Mouse (Mus musculus) MEL (cell line): ENCODE measurements at regions not wholly inside any gene's neighbourhood (a gene's known extent, or its start where the extent isn't known, plus 50 kb on each side); places are given as distances from the start of the nearest gene placed in this dataset.

Source experiments
- DNase-seq: peaks from one replicate; pipeline ENCODE4 v3.0.0; 2011; ENCODE audit warnings: low read depth, low spot score
- H3K27ac ChIP-seq: 2 replicates; pipeline ENCODE4 v1.5.1; 2012; ENCODE audit warnings: low read depth, mild to moderate bottlenecking, control low read depth, low read length, moderate library complexity; ENCODE audit not compliant: control insufficient read depth
- H3K27me3 ChIP-seq, 2 experiments: fragments of 150-350 bp in 1 of 2; sonication (generic) in 1 of 2; 2 replicates each; pipeline ENCODE4 v1.6.1; 2012; ENCODE audit warnings: low read length in 2 of 2, mild to moderate bottlenecking in 2 of 2, improper control_type of control experiment in 1 of 2, moderate library complexity in 1 of 2; ENCODE audit not compliant: insufficient read depth in 2 of 2, control insufficient read depth in 1 of 2
- H3K36me3 ChIP-seq, 2 experiments: 2 replicates each; pipeline ENCODE4 v1.6.1; 2012 to 2014; ENCODE audit warnings: low read length in 2 of 2, improper control_type of control experiment in 1 of 2, inconsistent platforms in 1 of 2, mild to moderate bottlenecking in 1 of 2; ENCODE audit not compliant: insufficient read depth in 2 of 2, control insufficient read depth in 1 of 2
- H3K4me1 ChIP-seq, 2 experiments: fragments of 150-350 bp in 1 of 2; sonication (generic) in 1 of 2; 2 replicates each; pipeline ENCODE4 v1.6.1; 2012; ENCODE audit warnings: low read length in 2 of 2, improper control_type of control experiment in 1 of 2, mild to moderate bottlenecking in 1 of 2; ENCODE audit not compliant: insufficient read depth in 2 of 2, control insufficient read depth in 1 of 2
- H3K4me3 ChIP-seq, 2 experiments: fragments of 150-350 bp in 1 of 2; sonication (generic) in 1 of 2; 2 replicates each; pipeline ENCODE4 v1.5.1; 2012; ENCODE audit warnings: low read depth in 2 of 2, low read length in 2 of 2, mild to moderate bottlenecking in 2 of 2, moderate library complexity in 2 of 2, control low read depth in 1 of 2, improper control_type of control experiment in 1 of 2; ENCODE audit not compliant: control insufficient read depth in 1 of 2, insufficient read depth in 1 of 2
- H3K79me2 ChIP-seq: 2 replicates; pipeline ENCODE4 v1.6.1; 2012; ENCODE audit warnings: mild to moderate bottlenecking, low read length, moderate library complexity; ENCODE audit not compliant: control insufficient read depth, poor library complexity, insufficient read depth
- H3K9ac ChIP-seq: 2 replicates; pipeline ENCODE4 v1.6.1; 2012; ENCODE audit warnings: low read depth, mild to moderate bottlenecking, control low read depth, low read length, moderate library complexity; ENCODE audit not compliant: control insufficient read depth, poor library complexity, severe bottlenecking
- H3K9me3 ChIP-seq: fragments of 150-350 bp; sonication (generic); replicated peaks from 2 replicates; pipeline ENCODE4 v1.6.1; 2012; ENCODE audit warnings: mild to moderate bottlenecking, low read length, improper control_type of control experiment, moderate library complexity; ENCODE audit not compliant: insufficient read depth
- BHLHE40 ChIP-seq: IDR thresholded peaks from 2 replicates; pipeline ENCODE4 v1.6.1; 2012; ENCODE audit warnings: low read depth, mild to moderate bottlenecking, inconsistent platforms, low read length, improper control_type of control experiment, borderline replicate concordance
- CHD1 ChIP-seq: IDR thresholded peaks from 2 replicates; pipeline ENCODE4 v1.6.1; 2012; ENCODE audit warnings: low read depth, mild to moderate bottlenecking, inconsistent platforms, low read length, improper control_type of control experiment
- CHD2 ChIP-seq: IDR thresholded peaks from 2 replicates; pipeline ENCODE4 v1.6.1; 2011; ENCODE audit warnings: low read length, improper control_type of control experiment
- E2F4 ChIP-seq: IDR thresholded peaks from 2 replicates; pipeline ENCODE4 v1.6.1; 2011; ENCODE audit warnings: low read depth, low read length, improper control_type of control experiment, borderline replicate concordance
- ELF1 ChIP-seq: IDR thresholded peaks from 2 replicates; pipeline ENCODE4 v1.6.1; 2014; ENCODE audit warnings: low read depth, mild to moderate bottlenecking, inconsistent platforms, low read length, improper control_type of control experiment, moderate library complexity
- ETS1 ChIP-seq: IDR thresholded peaks from 2 replicates; pipeline ENCODE4 v1.6.1; 2012; ENCODE audit warnings: low read depth, mild to moderate bottlenecking, inconsistent platforms, low read length, improper control_type of control experiment, moderate library complexity
- GABPA ChIP-seq: IDR thresholded peaks from 2 replicates; pipeline ENCODE4 v1.6.1; 2012; ENCODE audit warnings: low read depth, mild to moderate bottlenecking, inconsistent platforms, low read length, improper control_type of control experiment, moderate library complexity
- GATA1 ChIP-seq: IDR thresholded peaks from 2 replicates; pipeline ENCODE4 v1.6.1; 2011; ENCODE audit warnings: low read depth, low read length, improper control_type of control experiment
- HCFC1 ChIP-seq: IDR thresholded peaks from 2 replicates; pipeline ENCODE4 v1.6.1; 2012; ENCODE audit warnings: low read depth, mild to moderate bottlenecking, inconsistent platforms, low read length, improper control_type of control experiment, moderate library complexity
- JUND ChIP-seq: IDR thresholded peaks from 2 replicates; pipeline ENCODE4 v1.6.1; 2011; ENCODE audit warnings: low read depth, mild to moderate bottlenecking, improper control_type of control experiment, low read length
- KAT2A ChIP-seq: conservative IDR thresholded peaks from 2 replicates; pipeline ENCODE4 v1.6.1; 2012; ENCODE audit warnings: low read depth, low read length, improper control_type of control experiment, inconsistent platforms
- MAFK ChIP-seq: IDR thresholded peaks from 2 replicates; pipeline ENCODE4 v1.6.1; 2011; ENCODE audit warnings: low read depth, mild to moderate bottlenecking, low read length, improper control_type of control experiment, borderline replicate concordance
- MAZ ChIP-seq: IDR thresholded peaks from 2 replicates; pipeline ENCODE4 v1.6.1; 2012; ENCODE audit warnings: low read depth, mild to moderate bottlenecking, inconsistent platforms, low read length, improper control_type of control experiment
- MEF2A ChIP-seq: IDR thresholded peaks from 2 replicates; pipeline ENCODE4 v1.6.1; 2014; ENCODE audit warnings: low read depth, mild to moderate bottlenecking, inconsistent platforms, low read length, improper control_type of control experiment; ENCODE audit not compliant: poor library complexity, insufficient replicate concordance, severe bottlenecking; ENCODE audit errors: extremely low read depth
- MXI1 ChIP-seq: IDR thresholded peaks from 2 replicates; pipeline ENCODE4 v1.6.1; 2011; ENCODE audit warnings: mild to moderate bottlenecking, low read depth, low read length, improper control_type of control experiment
- MYB ChIP-seq: IDR thresholded peaks from 2 replicates; pipeline ENCODE4 v1.6.1; 2011; ENCODE audit warnings: mild to moderate bottlenecking, low read depth, low read length, improper control_type of control experiment
- MYC ChIP-seq: IDR thresholded peaks from 2 replicates; pipeline ENCODE4 v1.6.1; 2011; ENCODE audit warnings: low read depth, mild to moderate bottlenecking, low read length, improper control_type of control experiment, moderate library complexity
- NELFE ChIP-seq: IDR thresholded peaks from 2 replicates; pipeline ENCODE4 v1.6.1; 2011; ENCODE audit warnings: low read depth, low read length, improper control_type of control experiment
- POLR2A ChIP-seq, 2 experiments: IDR thresholded peaks; 2 replicates each; pipeline ENCODE4 v1.6.1; 2011 to 2012; ENCODE audit warnings: low read length in 2 of 2, mild to moderate bottlenecking in 2 of 2, control low read depth in 1 of 2, improper control_type of control experiment in 1 of 2, low read depth in 1 of 2, moderate library complexity in 1 of 2; ENCODE audit not compliant: control insufficient read depth in 1 of 2, insufficient read depth in 1 of 2, poor library complexity in 1 of 2
- POLR2AphosphoS2 ChIP-seq: IDR thresholded peaks from 2 replicates; pipeline ENCODE4 v1.6.1; 2011; ENCODE audit warnings: low read length, improper control_type of control experiment
- POLR2AphosphoS5 ChIP-seq: IDR thresholded peaks from 2 replicates; pipeline ENCODE4 v1.6.1; 2012; ENCODE audit warnings: low read depth, borderline replicate concordance, mild to moderate bottlenecking, inconsistent platforms, low read length, moderate library complexity, mixed read lengths
- RAD21 ChIP-seq: IDR thresholded peaks from 2 replicates; pipeline ENCODE4 v1.6.1; 2011; ENCODE audit warnings: mild to moderate bottlenecking, low read depth, low read length, improper control_type of control experiment
- RCOR1 ChIP-seq: IDR thresholded peaks from 2 replicates; pipeline ENCODE4 v1.6.1; 2012; ENCODE audit warnings: low read depth, mild to moderate bottlenecking, inconsistent platforms, low read length, improper control_type of control experiment
- SIN3A ChIP-seq: IDR thresholded peaks from 2 replicates; pipeline ENCODE4 v1.6.1; 2012; ENCODE audit warnings: low read length, improper control_type of control experiment, inconsistent platforms
- SMC3 ChIP-seq: IDR thresholded peaks from 2 replicates; pipeline ENCODE4 v1.6.1; 2011; ENCODE audit warnings: low read depth, low read length, improper control_type of control experiment
- TAL1 ChIP-seq: IDR thresholded peaks from 2 replicates; pipeline ENCODE4 v1.6.1; 2012; ENCODE audit warnings: mild to moderate bottlenecking, inconsistent platforms, low read length, moderate library complexity, mixed read lengths
- TBP ChIP-seq: IDR thresholded peaks from 2 replicates; pipeline ENCODE4 v1.8.0; 2011; ENCODE audit warnings: low read depth, low read length, improper control_type of control experiment
- TCF12 ChIP-seq: IDR thresholded peaks from 2 replicates; pipeline ENCODE4 v1.6.1; 2014; ENCODE audit warnings: low read depth, mild to moderate bottlenecking, inconsistent platforms, low read length, improper control_type of control experiment, moderate library complexity
- UBTF ChIP-seq: IDR thresholded peaks from 2 replicates; pipeline ENCODE4 v1.6.1; 2012; ENCODE audit warnings: low read depth, mild to moderate bottlenecking, inconsistent platforms, low read length, improper control_type of control experiment, moderate library complexity, borderline replicate concordance; ENCODE audit not compliant: insufficient read depth
- USF1 ChIP-seq: IDR thresholded peaks from 2 replicates; pipeline ENCODE4 v1.6.1; 2014; ENCODE audit warnings: low read depth, mild to moderate bottlenecking, inconsistent platforms, low read length, improper control_type of control experiment, moderate library complexity
- USF2 ChIP-seq, 2 experiments: IDR thresholded peaks; 2 replicates each; pipeline ENCODE4 v1.6.1; 2011 to 2012; ENCODE audit warnings: improper control_type of control experiment in 2 of 2, low read length in 2 of 2, borderline replicate concordance in 1 of 2, inconsistent platforms in 1 of 2, low read depth in 1 of 2, mild to moderate bottlenecking in 1 of 2; ENCODE audit not compliant: insufficient read depth in 1 of 2
- ZC3H11A ChIP-seq: IDR thresholded peaks from 2 replicates; pipeline ENCODE4 v1.6.1; 2012; ENCODE audit warnings: low read depth, mild to moderate bottlenecking, inconsistent platforms, low read length, improper control_type of control experiment
- ZKSCAN1 ChIP-seq: IDR thresholded peaks from 2 replicates; pipeline ENCODE4 v1.6.1; 2012; ENCODE audit warnings: low read depth, mild to moderate bottlenecking, inconsistent platforms, low read length, improper control_type of control experiment, moderate library complexity
- ZMIZ1 ChIP-seq: IDR thresholded peaks from 2 replicates; pipeline ENCODE4 v1.6.1; 2012; ENCODE audit warnings: low read depth, mild to moderate bottlenecking, inconsistent platforms, low read length, improper control_type of control experiment, moderate library complexity
- ZNF384 ChIP-seq: IDR thresholded peaks from 2 replicates; pipeline ENCODE4 v1.6.1; 2012; ENCODE audit warnings: low read depth, mild to moderate bottlenecking, inconsistent platforms, low read length, improper control_type of control experiment

GRCm38 (mm10) chr11:84701319-84702175, 117.8 kb downstream of the Mrm1 start:
- peak overlapping the region; percentile 20 to 28 for H3K4me3 ChIP-seq
- H3K9ac ChIP-seq = peak overlapping the region; percentile 51
- H3K4me1 ChIP-seq = peaks cover 40 to 64% of the 10 kb centered on the region in 2 experiments
- no peaks in the 10 kb centered on the region for H3K9me3 ChIP-seq
- H3K27me3 ChIP-seq = no peaks in the 10 kb centered on the region
- peak; percentile 97 for DNase-seq
- peaks cover 0 to 42% of the 10 kb centered on the region in 2 experiments; a peak in 2 of 4 replicates for H3K36me3 ChIP-seq
- no peaks in the 10 kb centered on the region; the same call in 1 of the 2 replicates for H3K79me2 ChIP-seq
- H3K27ac ChIP-seq = peak overlapping the region; percentile 99
- TF ChIP-seq ETS1 = peak; percentile 82
- peak; percentile 99 for TF ChIP-seq MAZ
- no peak for TF ChIP-seq MYC
- TF ChIP-seq SMC3 = no peak
- TF ChIP-seq MYB = peak; percentile 74
- peak; percentile 69 for TF ChIP-seq MAFK
- TF ChIP-seq POLR2AphosphoS5 = no peak
- TF ChIP-seq ELF1 = 0 out of 2 replicates have a peak, but pooled peaks have one; percentile 16
- no peak for TF ChIP-seq ZC3H11A
- TF ChIP-seq GATA1 = peak; percentile 92
- TF ChIP-seq ZNF384 = peak; percentile 88
- TF ChIP-seq USF2 (IDR thresholded peaks at IDR 0.05; ENCODE audit: borderline replicate concordance in 1 of 2, insufficient read depth in 1 of 2, low read depth in 1 of 2, low read length in 2 of 2) = no peak
- TF ChIP-seq JUND = no peak
- TF ChIP-seq TCF12 = peak; percentile 89
- TF ChIP-seq RCOR1 = peak; percentile 91
- TF ChIP-seq MEF2A = peak; percentile 64; the same call in 1 of the 2 replicates
- TF ChIP-seq CHD1 = peak; percentile 72; the same call in 1 of the 2 replicates
- TF ChIP-seq SIN3A = peak; percentile 80
- TF ChIP-seq POLR2AphosphoS2 = no peak
- TF ChIP-seq TAL1 = peak; percentile 80
- no peak for TF ChIP-seq GABPA
- no peak for TF ChIP-seq RAD21
- TF ChIP-seq NELFE = no peak
- peak; percentile 64; the same call in 1 of the 2 replicates for TF ChIP-seq CHD2
- no peak; the same call in 1 of the 2 replicates for TF ChIP-seq ZMIZ1
- no peak; the same call in 1 of the 2 replicates for TF ChIP-seq ZKSCAN1
- 0 out of 2 replicates have a peak, but pooled peaks have one; percentile 84 for TF ChIP-seq UBTF
- peak; percentile 63 for TF ChIP-seq MXI1
- TF ChIP-seq HCFC1 = peak; percentile 44; the same call in 1 of the 2 replicates
- 0 out of 2 replicates have a peak, but pooled peaks have one; percentile 36 for TF ChIP-seq KAT2A
- peak in 1 of 2 experiments; percentile 41; a peak in 1 of 4 replicates for TF ChIP-seq POLR2A (IDR thresholded peaks at IDR 0.05; ENCODE audit: control insufficient read depth in 1 of 2, insufficient read depth in 1 of 2, low read depth in 1 of 2, low read length in 2 of 2, poor library complexity in 1 of 2)
- TF ChIP-seq BHLHE40 = peak; percentile 52; the same call in 1 of the 2 replicates
- peak; percentile 58 for TF ChIP-seq TBP
- no peak for TF ChIP-seq USF1
- no peak for TF ChIP-seq E2F4
